Mouse (Mus musculus) neutrophil, adult 83 days (primary cell): Measurements from ENCODE around the gene Klra17. TPM values are rescaled to one million over a fixed set of nuclear protein-coding genes. Genes with fewer than 3 reads are reported as not detected.

ENCODE experiments used
- total RNA-seq, 2 experiments: library from RNA; stranded (reverse); gene quantifications; one replicate each; pipeline ENCODE4 v1.2.4; 2023

Klra17 gene
- 10 to 100 TPM; 45.4 to 70.7 TPM for total RNA-seq

GRCm38 (mm10) chr6:129876549-129876948, at the start of gene Klra17:
Gene Klra17, minus strand, starts transcription at chr6:129876672.

GRCm38 (mm10) chr6:129917476-129917946, 41.0 kb upstream of the Klra17 start, which contains the start of gene Klra5:
Gene Klra5, minus strand, starts transcription at chr6:129917650.

GRCm38 (mm10) chr6:129862349-129862748, 14.1 kb downstream of the Klra17 start, which contains the start of gene Gm17631:
Gene Gm17631, plus strand, starts transcription at chr6:129862649.

GRCm38 (mm10) chr6:129784170-129784569, 92.3 kb downstream of the Klra17 start, which contains the start of gene Gm156:
Gene Gm156, minus strand, starts transcription at chr6:129784270.

Other genes with a start within 250 kb of the Klra17 start
- gene Klrc3, start 233.3 kb downstream of the Klra17 start, total RNA-seq = not detected
- gene Klrc2, start 216.0 kb downstream of the Klra17 start, total RNA-seq = under 1 TPM in 1 of 2 experiments, not detected in 1; 0.13 TPM
- gene Klrc1, start 197.7 kb downstream of the Klra17 start, total RNA-seq = not detected
- gene Klri1, start 159.5 kb downstream of the Klra17 start, total RNA-seq = not detected
- gene Klri2, start 136.2 kb downstream of the Klra17 start, total RNA-seq = not detected
- gene Gm156, start 92.4 kb downstream of the Klra17 start, total RNA-seq = not detected
- not detected for gene Gm17631, start 14.0 kb downstream of the Klra17 start, total RNA-seq
- gene Klra5, start 41.0 kb upstream of the Klra17 start, total RNA-seq = not detected
- gene Klra6, start 150.3 kb upstream of the Klra17 start, total RNA-seq = not detected
- gene Klra4, start 190.6 kb upstream of the Klra17 start, total RNA-seq = not detected